Mouse (Mus musculus): Measurements from ENCODE around the gene Slc25a19.
"Not testable (repeated sequence)": the region's sequence is repeated elsewhere in the genome, so short reads cannot be mapped to it uniquely, and the experiment has no call there.

Gene Slc25a19

DNA sequence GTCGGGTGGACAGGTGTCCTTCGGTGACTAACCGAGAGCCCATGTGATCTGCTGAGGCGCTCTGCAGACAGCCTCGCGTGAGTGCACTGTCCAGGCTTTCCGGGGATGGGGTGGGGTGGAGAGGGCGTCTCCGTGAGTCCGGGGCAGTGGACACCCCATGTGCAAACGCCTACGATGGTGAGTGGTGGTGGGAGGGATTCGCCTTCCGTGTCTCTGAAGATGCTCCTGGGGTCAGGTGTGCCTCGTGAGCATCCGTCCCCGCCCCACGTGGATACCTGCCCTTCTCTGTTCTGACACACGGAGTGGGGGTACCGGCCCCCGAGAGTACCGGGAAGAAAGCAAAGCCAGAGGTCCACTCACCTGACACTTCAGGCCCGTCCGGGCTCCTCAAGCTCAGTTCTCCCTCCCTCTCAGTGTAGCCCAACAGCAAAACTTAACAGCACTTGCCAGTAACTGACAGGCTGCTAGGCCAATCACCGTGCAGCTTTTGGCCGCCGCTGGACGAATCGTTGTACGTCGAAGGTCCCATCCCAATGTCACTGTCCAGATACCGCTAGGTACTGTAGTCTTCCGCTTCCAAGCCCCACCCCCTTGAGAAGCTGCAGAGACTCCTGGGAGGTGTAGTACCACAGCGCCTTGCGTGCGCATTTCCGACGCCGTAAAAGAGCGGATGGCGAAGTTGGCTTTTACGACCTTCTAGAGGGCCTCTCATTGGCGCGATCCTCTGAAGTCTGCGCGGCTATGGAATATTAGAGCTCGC lies at the start of gene Slc25a19:
Slc25a19 (minus strand) TSS at position 591 of the 760 bp plus-strand sequence.
- peak; percentile 98 to 99 for DNase-seq

DNA sequence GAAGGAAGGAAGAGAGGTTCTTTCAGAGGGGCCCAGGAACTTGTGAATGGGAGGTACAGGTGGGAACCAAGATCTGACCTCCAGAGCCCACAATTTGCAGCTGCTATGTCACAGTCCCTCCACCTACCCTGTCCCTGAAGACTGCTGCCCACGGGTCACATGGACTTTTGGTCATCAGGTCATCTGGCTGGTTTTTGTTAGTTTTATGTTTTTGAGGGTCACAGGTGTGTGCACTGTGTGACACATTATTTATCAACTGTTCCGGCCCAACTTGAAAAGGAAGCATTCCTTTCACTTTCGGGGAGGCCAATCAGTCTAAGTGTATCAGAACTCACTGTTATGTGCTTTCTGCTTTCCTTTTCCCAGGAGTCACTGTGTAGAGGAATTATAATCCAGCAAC lies 49.4 kb upstream of the Slc25a19 start:
- DNase-seq, result no peak

DNA sequence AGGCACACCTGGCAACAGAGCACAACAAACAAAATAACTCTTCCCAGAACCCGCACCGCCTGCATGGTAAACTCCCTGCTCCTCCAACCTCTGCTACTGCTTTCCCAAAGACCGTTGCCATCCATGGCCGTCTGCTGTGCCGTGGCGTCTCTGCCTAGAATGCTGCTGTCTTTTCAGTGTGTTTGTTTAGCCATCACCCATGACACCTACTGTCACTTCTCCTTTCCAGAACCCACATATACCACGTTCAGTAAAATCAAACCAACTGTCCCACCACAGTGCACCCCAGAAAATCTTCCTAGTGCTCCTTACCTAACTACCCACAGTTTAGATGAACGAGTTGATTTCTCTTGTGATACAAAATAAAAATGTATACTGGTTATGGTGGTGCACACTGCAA lies 48.6 kb upstream of the Slc25a19 start:
- DNase-seq, result no peak

- DNase-seq, result peak in 1 of 2 experiments; percentile 22
Observed at GRCm38 (mm10) chr11:115674235-115674865, 46.3 kb upstream of the Slc25a19 start.

DNA sequence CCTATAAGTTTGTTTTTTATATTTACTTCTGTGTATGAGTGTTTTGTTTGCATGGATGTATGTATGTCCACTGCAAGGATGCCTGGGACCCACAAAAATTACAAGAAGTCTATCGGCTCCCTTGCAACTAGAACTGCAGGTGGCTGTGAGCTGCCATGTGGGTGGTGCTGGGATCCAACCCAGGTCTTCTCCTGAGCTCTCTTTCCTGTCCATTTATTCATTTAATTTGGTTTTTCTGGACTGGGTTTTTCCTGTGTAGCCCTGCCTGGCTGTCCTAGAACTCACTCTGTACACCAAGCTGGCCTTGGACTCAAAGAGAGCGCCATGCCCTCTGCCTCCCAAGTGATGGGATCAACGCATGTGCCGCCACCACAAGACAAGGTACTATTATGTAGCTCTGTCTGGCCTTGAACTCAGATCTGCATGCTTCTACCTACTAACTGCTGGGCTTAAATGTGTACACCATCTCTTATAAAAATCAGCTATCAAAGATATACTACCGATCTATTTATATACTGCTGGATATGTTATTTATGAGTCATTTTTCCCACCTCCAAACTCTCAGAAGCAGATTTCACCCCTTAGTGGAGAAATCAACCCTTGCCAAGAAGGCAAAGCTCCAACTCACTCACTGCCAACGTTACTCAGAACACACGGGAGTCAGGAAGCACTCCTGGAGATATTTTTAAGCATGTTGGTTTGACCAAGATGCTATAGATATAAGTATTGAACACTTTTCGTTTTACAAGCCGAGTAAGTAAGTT lies 45.6 kb upstream of the Slc25a19 start:
- DNase-seq, result no peak

- peak; percentile 31 to 41 for DNase-seq
Observed at GRCm38 (mm10) chr11:115672226-115672987, 44.3 kb upstream of the Slc25a19 start.

DNA sequence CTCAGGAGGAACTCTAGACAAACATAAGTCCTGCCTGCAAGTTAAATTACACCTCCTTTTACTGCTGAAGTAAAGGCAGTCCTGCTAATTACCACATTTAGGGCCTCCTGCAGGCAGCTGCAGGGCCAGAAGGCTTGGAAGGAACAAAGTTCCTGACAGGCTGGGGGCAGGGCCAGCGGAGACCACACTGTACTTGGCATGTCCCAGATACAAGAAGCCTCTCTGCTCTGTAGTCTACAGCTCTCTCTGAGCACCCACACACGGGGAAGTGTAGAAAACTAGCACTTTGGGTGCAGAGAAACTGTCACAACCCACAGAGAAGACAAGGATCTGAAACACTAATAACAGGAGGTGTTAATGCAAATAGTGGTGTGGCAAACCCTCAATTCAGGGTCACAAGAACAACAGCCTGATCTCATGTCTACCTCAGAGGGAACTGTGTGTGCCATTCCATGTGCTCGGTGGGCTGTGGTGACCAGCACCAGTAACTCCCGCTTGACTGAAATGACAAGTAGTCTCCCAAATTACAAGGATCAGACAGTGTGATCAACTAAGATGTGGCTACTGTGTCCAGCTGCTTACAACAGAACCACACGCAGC lies 42.5 kb upstream of the Slc25a19 start:
- peak; percentile 32 to 37 for DNase-seq

DNA sequence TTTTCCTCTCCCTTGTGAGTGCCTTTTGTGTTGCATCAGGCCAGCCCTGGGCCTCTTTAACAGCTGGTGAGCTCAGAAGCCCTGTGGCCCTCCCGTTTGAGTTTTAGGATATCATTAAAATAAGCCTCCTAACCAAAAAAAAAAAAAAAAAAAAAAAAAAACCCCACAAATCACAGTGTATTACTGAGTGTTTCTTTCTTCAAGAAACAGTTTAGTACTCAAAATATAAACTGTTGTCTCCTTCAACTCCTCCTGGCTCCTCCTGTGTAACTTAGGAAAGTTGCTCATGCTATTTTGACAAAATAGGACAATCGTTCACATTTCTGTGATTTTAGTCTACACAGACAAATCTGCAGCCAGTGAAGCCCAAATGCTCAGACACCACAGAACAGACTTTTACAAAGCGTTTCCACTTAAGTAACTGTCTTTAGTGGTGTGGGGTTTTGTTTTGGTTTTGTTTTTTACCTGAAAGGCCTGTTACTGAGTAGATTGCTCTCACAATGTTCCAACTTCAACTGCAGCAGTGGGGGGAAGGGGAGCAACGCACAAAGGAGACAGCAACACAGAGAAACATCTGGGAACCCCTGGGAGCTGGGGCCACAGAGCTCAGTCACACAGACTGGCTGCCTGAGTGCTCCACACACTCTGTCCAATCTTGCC lies 35.7 kb upstream of the Slc25a19 start:
- no peak for DNase-seq

GRCm38 (mm10) chr11:115660376-115660775 lies 32.3 kb upstream of the Slc25a19 start:
- no peak for DNase-seq

- no peak for DNase-seq
Observed at GRCm38 (mm10) chr11:115658521-115658920, 30.4 kb upstream of the Slc25a19 start.

DNA sequence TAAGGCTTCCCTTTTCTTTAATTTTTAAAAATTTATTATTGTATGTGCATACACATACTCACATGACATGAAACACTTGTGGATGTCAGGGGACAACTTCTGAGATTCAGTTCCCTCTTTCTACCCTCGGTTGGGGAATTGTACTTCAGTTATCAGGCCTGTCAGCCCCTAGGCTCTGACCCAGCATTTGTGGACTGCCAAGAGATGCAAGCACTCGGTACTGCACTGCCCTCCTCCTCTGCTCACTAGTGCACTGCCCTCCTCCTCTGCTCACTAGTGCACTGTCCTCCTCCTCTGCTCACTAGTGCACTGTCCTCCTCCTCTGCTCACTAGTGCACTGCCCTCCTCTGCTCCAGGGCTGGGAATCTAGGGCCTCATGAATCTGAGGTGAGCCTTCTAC lies 26.0 kb upstream of the Slc25a19 start:
- DNase-seq, result no peak

DNA sequence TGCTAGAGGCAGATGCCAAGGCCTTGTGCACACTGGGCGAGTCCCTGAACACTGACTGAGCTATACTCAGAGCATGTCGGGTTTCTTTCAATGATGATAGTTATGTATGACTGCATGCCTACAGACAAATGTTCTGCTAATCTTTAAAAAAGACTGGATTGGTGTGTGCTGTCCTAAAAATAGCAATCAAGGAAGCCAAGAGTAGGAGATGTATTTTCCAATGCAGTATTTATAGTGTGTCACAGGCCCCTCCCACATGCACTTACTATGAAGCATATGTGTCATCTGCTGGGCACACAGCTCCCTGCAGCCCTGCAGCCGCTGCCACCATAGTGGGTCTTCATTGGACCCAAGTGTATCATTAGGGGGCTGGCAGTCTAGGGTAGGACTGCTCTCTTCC lies 25.1 kb upstream of the Slc25a19 start:
- no peak for DNase-seq

DNA sequence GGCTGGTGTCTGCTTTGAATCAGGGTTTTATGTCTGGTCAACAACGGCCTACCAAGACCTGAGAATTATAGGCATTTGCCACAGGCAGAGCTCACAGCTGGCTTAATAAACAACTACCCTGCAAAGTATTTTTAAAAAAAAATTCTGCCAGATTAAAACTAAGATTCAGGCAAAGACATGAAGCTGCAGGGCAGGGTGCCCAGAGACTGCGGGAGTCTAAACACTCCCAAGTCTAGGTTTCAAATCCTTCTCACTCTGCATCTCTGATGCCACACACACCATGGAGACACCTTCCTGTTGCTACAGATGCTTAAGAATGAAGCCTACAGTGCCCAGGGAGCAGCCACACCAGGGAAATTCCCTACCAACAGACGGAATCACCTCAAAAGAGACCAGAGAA lies 23.6 kb upstream of the Slc25a19 start:
- DNase-seq, result no peak

- DNase-seq, result no peak
Observed at GRCm38 (mm10) chr11:115649706-115650105, 21.6 kb upstream of the Slc25a19 start.

DNA sequence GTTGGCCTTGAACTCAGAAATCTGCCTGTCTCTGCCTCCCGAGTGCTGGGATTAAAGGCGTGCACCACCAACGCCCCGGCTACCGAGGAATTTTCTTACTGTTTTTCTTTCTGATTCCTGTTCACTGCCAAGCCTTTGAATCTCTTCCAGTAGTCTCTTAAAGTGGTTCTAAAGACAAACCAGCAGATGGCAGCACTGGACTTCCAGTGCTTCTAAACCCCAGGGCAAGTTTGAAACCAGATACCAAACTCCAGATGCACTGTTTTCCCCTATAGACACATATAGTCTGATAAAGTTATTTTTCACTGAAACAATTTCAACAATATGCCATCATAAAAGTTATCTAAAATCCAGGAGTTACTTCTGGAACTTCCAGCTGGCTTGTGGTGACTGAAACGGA lies 19.4 kb upstream of the Slc25a19 start:
- DNase-seq, result no peak

GRCm38 (mm10) chr11:115646439-115646838 lies 18.3 kb upstream of the Slc25a19 start:
- peak in 1 of 2 experiments; percentile 31 for DNase-seq

DNA sequence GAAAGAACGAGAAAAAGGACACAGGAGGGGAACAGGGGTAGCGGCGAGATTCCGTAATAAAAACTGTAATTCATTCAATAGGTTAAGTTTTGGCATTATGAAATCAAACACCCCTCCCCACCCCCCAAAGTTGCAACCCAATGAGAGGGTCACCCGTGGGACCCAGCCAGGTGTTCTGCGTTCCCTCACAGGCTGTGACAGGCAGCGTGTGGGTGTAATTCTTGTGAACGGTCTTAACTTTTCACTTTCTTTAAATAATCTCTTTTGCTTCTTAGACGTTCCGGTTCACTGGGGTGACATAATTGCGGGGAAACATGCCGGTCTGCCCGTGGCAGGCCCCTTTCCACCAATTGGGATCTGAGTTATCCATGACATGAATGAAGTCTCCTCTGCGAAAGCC lies 17.4 kb upstream of the Slc25a19 start:
- not testable (repeated sequence) for DNase-seq

DNA sequence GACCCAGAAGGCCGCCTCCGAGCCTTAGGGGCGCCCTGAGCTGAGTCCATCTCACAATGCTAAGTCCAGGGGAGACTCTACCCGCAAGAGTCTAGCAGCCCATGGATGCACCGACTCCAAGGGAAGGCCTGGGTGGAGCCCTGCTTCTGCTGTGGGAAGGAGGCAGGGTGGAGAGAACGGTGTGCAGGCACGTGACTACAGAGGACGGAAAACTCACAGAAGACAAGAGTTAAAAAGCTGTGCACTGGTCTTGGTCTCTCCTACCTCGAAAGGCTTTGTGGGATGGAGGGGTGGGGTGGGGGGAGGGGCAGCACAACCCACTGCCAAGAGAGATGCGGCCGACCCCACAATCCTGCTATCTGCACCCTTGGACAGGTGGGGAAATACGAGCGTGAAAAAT lies 16.2 kb upstream of the Slc25a19 start:
- DNase-seq, result no peak

- DNase-seq, result peak; percentile 72 to 86
Observed at GRCm38 (mm10) chr11:115643265-115643664, 15.2 kb upstream of the Slc25a19 start.

DNA sequence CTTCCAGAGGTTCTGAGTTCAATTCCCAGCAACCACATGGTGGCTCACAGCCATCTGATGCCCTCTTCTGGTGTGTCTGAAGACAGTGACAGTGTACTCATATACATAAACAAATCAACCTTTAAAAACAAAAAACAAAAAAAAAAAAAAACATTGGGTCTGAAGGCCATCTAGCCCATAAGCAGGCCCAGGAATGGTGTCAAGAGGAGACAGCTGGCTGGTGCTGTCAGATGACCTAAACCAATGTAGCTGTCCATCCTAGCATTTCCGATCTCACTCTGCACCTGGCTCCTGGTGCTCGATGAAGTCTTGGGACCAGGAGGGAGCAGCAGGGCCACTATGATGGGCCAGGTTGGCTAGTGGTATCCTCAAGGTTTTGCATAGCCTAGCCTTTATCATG lies 14.6 kb upstream of the Slc25a19 start:
- DNase-seq, result no peak

DNA sequence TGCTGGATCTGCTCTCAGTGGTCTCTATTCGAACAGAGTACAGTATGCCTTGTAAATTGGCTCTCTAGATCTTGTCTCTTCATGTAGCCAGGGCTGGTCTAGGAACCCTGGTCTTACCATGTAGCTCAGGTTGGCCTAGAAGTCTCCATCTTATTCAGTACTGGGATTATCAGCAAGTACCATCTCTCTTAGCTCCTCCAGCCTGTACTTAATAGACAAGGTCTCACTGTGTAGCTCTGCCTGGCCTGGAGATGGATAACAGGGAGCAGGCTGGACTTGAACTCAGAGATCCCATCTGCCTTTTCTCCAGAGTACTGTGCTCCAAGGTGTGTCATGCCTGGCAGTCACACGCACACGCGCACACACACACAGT lies 13.6 kb upstream of the Slc25a19 start:
- DNase-seq, result no peak

Data from thymus, adult 18-20 months (tissue).